Mouse (Mus musculus) ZHBTc4 (cell line): ENCODE results near the gene Tmem150c.

Experiments
- DNase-seq: peaks from one replicate; pipeline ENCODE4 v3.0.0-alpha.2; 2011; ENCODE audit warnings: low read depth, low spot score

The Tmem150c gene

DNA sequence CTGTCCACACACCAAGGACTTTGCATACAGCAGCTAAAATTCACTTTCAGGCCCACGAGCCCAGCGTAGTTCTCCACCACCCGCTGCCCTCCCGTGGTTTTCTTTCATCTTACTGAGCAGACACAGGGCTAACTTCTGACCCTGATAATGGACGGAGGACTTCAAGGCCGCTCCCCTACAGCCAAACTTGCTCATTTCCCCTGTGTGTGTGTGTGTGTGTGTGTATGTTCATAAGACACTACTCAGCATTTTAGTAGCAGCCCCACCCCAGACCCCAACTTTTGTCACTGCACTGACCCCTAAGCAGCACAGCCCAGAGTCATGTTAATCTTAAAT is at the start of gene Tmem150c:
Tmem150c (minus strand) TSS at position 171 of the 336 bp plus-strand sequence.
- DNase-seq = no peak

DNA sequence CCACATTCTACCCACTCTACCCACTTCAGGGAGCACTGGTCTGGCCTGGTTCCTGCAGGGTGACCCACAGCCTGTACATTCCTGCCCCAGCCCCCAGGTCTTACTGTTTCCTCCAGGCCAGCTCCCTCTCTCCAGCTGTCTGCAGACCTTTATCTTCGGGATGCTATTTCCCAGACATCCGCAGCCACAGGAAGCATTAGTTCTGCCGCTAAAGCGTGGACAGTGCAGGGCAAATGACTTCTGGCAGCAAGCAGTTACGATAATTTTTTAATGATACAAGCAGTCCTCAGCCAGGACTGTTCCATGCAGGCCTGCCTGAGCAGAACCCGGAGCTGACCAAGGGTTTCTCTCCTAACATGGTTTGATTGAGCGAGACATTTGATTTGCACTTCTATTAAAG is 49.5 kb upstream of the Tmem150c start:
- DNase-seq = no peak

DNA sequence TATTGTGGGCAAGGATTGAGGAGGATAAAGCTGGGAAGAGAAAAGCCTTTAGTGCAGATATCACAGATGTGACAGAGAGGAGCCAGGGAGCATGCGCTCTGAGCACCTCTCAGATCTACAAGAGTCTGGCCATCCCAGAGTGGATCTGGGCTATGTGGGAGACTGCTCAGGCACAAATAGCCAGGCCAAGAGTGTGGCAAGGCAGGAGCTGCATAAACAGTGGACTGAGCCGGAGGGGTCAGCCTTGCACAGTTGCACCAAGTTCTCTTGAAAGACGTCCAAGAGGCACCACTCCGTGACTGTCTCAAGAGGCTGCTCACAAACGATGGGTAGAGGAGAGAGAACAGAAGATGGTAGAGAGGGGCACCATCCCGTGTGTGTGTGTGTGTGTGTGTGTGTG is 47.1 kb upstream of the Tmem150c start:
- DNase-seq = no peak

DNA sequence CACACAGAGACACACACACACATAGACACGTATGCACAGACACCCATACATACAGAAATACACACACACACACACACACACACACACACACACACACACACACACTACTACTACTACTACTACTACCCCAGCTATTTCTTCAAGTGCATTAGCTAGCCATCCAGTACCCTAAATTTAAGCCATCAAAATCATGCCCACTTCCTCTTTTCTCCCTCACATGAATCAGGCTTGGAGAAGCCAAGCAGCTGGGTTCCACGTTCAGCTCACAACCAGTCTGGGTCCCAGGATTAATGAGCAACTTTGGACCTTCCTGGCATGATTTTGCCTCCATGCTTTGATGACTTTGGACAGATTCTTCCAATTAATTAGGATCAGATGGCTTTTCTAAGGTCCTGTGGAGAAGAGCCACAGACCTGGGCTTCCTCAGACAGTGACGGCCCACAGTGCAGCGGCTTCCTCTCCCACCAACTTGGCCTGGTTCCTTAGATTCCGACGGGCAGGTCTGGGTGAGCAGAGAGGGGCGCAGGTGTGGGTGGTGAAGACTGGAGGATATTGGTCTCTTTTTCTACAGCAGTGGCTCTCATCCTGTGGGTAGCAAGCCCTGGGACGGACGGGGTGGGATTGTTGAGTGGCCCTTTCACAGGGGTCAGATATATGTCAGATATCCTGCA is 46.0 kb upstream of the Tmem150c start:
- no peak for DNase-seq

DNA sequence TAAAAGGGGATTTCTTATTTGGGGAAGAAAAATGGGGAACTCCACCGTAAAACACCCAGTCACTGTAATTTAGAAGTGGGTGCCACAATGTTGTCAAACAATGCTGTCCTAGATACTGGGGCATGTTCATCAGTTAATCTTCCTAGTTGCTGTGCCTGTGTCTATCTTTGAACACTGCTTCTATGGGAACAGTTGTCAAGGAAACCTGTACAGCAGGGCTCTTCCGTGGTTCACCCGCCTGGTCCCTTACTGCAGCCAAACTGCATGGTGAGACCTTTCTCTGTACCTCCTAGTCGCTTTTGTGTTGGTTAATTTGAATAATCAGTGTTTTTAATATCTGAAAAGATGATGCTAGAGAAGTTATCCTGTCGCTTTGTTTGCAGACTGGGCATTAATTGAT is 41.2 kb upstream of the Tmem150c start:
- DNase-seq = peak; percentile 29

DNA sequence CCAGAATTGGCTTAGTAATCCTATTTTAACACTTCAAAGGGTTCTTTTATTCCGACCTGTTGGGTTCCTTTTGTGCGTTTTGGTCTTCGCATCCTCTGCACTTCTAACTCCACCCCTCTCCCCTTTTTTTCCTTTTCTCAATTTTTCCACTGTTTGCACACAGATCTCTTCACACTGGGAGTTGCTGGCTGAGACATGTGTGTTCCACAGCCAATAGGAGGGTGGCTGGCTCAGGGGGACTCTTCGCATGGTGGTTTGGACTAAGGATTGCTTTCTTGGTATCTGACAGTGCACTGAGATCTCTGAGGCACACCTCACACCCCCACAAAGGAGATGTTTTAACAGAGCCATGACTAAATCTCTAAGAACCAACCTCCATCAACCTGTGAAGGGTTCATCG is 40.7 kb upstream of the Tmem150c start:
- no peak for DNase-seq

DNA sequence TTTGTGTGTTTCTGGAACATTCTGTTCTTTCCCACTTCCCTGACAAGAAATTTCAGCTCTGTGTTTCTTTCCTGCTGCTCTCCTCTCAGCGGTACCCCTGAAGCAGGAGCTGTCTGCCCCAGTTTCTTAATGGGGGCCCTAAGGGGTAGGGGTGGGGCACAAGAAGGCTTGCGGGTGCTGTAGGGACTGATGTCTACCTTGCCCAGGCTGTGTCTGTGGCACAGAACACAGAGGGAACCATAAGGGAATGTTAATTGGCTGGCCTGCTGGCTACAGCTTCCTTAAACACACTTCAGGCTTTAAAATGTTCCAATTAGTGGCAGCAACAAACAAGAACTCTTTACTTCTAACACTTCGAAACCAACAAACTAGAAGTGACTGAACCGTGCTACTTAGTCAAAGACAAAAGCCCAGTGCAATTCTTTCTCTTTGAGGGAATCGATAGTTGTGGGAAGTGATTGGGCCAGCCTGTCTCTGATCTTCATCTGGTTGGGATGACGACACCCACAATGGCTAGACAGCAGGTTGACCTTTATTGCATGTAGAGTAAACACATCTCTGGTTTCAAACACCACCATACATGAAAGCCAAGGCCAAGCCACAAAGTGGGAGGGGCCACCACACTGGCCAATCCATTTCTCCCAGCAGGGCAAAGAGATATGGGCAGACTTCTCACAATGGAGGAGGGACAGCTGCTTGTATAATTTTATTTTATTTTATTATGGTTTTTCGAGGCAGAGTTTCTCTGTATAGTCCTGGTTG is 39.7 kb upstream of the Tmem150c start:
- no peak for DNase-seq

DNA sequence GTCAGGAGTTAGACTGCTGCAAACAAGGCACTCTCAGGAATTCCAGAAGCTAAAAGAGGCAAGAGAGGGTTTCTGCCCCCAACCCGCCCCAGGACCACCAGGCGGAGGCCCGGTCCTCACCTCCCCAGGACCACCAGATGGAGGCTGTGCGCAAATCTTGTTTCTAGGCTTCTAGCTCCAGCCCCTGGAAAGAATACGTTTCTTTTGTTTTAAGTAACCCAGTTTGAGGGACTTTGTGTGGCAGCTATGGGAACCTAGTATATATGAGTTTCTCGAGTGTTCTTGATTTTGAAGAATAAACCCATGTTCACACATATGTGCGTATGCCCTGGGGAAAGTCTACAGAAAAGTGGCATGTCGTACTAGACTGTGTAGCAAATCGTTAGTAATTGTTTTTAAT is 37.9 kb upstream of the Tmem150c start:
- DNase-seq = no peak

DNA sequence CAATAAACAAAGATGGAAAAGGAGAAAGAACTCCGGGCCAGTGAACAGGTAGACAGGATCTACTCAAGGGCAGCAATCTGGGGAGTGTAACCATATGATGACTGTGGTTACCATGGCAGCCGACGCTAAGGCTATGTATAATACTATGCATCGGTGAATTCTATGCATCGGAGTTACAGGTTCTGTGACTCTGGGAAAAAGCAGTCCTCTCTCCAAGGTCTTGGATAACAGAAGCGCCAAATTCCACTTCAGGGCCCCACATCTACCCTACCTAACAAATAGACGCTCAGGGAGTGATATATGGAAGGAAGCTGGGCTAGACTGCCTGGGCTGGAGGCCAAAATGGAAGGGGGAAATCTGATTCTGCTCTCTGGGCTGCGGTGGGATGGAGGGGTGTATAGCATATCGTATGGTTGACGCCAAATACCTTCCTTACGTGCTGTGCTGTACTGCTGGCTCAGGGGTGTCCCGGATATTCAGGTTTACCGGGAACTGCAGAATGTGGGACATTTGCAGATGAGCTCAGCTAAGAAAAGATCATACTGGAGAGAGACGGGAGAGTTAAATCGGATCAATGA is 37.3 kb upstream of the Tmem150c start:
- no peak for DNase-seq

DNA sequence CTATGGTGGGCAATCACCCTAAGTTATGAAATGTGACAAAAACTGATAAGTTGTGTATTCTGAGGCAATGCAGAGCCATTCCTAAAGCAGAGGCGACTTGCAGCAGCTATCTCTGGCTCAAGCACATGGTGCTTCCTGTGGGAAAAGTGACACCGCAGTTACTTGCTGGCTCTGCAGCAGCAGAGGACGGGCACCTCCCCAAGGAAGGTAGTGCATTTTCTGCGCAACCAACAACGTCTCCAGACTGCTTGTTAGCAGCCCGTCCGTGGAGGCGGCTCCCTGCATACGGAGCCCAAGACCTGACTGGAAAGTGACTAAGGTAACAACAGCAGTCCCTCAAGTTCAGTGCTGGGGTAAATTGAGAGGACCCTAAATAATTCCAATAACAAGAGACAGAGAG is 36.8 kb upstream of the Tmem150c start:
- DNase-seq = no peak

DNA sequence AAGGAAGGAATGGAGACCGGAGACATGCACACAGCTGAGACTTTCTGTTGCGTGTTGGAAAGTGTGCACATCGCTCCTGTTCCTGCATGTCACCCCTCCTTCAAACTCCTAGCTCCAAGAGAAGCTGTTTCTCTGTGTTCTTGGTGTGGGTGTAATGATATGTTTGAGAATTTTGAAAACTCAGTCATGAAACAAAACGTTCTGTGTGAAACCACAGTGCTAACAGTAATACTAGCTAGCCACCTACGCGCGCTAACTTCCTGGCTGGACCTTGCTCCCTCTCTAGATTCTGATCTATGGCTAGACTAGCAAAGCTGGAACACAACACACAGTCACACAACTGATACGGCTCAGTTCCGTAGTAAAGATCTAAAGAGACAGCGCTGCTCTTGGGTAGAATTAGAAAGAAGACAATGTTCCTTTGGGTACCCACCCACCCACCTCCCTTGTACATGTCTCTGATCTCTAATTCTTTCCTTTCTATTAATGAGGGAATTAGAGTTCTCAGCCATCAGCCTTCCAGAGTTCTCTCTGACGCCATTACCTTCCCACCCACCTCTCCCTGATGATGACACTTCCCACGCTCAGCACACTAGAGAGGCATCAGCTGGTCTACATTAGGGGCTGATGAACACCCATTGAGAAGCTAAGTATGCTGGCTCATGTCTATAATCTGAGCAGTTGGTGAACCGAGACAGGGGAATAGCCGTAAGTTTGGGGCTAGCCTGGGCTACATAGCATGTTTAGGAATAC is 32.0 kb upstream of the Tmem150c start:
- no peak for DNase-seq

DNA sequence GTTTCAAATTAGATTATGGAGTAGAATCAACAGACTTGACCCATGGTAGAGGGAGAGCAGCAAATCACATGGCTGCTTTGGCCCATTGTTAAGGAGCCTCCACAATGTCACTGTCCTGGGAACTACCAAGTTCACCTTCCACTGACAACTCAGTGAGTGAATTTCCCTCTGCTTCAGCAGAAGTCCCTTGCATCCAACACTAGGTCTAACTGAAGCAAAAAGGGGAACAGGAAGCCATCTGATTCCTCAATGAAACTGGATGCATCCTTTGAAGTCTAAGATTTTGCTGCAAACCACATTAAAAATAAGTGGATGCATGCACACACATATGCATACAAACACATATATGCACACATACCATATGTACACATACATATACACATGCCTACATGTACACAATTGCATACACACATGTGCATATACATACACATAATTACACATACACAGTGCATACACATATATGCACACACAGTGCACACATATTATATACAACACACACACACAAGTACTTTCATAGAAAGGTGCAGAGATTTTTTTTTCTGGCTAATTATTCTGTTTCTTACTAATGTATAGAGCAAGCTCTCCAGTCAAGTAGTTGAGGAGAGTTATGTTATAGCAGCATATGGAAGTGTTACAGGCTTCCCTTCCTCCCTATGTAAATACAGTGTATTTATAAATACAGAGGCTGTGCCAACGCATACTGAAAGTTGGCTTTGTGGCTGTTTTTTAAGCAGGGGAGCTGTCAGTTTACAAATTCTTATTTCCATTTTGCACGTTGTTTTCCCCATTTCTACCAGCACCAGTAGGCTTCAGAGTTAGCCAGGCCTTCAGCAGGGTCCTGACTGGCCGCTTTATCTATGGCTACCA is 27.7 kb upstream of the Tmem150c start:
- DNase-seq = no peak

DNA sequence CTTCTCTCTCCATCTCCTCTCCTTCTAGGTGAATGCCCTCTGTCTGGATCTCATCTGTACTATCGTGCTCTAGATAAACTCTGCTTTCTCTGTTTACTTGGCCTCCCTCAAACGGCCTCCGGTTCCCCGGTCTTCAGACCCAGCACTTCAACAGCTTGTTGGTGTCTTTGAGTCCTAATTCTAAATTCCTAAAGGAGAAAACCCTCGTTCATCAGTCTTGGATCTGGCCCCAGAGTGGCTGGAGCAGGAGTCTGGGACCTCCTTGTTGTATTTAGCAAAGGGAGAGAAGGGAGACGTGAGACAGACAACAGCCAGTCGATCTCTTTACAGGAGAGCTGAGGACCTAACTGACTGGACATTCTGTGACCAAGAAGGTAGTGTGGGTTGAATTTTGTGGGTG is 27.0 kb upstream of the Tmem150c start:
- DNase-seq = no peak

DNA sequence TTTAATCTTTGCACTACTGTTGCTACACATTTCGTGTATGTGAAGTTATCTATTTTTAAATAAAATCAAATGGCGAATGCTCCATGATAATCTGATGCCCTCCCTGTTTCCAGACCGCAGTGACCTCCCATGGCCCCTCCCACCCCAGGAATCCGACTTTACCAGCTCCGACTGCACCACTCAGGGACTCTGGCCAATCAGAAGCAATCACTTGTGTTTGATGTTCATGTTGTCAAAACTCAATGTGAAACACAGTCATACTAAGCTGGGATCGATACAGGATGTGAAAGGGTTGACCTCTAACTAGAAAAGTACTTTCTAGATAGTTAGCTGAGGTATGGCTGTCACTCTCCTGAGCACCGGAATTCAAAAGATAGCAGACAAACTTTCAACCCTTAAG is 26.3 kb upstream of the Tmem150c start:
- peak; percentile 23 for DNase-seq

DNA sequence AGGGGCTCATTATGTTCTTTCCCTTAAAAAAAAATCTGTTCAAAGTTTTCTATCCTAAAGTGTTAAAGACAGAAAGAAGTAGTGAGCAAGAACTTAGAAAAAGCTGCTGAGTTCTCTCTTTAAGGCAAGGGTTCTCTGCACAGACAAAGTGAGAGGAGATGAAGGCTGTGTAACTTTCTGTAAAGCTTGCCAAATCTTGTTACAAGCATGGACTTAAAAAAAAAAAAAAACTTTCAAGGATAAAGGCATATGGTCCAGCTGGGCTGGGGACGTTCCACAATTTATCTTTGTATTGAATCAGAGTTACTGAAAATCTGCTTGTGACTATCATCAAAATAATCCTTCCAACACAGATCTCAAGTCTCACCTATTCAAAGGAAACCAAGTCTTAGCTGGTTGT is 21.4 kb upstream of the Tmem150c start:
- DNase-seq = no peak

DNA sequence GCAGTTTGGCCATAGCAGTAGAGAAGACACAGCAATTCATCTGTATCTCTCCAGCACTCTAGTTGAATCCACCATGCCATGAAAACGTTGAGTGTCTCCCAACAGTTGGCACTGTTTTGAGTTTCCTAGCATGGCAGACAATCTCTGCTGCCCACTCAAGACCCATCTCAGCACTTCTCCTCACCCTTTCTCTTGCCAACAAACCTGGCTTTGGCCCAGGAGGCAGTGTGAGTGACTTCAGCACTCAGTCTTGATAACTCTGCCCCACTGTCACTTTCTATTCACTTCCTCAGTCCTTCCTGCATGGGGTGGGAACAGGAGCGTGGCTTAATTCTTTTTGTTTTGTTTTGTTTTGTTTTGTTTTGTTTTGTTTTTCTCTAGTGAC is 19.2 kb upstream of the Tmem150c start:
- no peak for DNase-seq

DNA sequence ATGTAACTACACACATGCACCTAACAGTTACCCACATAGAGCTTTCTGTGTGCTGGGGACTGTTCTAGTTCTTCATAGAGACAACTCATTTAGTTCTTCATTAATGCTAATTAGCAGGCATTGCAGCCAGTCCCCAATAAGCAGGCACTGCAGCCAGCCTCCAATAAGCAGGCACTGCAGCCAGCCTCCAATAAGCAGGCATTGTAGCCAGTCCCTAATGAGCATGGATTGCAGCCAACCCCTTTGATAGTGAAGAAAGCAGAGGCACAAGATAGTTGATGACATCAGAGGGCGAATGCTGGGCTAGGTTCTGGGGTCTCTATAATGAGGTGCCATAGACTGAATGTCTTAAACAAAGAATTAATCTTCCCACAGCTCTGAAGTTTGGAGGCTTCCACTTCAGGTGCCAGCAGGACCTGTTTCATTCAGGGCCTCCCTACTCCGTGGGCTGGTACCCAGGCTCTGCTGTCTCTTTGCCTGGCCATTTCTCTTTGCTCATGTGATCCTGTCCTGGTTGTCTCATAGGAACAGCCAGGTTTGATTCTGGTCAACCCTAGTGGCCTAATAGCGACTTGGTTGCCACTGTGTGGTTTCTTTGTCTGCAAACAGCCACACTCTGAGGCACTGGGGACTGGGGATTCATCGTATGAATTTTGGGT is 18.6 kb upstream of the Tmem150c start:
- DNase-seq = no peak

DNA sequence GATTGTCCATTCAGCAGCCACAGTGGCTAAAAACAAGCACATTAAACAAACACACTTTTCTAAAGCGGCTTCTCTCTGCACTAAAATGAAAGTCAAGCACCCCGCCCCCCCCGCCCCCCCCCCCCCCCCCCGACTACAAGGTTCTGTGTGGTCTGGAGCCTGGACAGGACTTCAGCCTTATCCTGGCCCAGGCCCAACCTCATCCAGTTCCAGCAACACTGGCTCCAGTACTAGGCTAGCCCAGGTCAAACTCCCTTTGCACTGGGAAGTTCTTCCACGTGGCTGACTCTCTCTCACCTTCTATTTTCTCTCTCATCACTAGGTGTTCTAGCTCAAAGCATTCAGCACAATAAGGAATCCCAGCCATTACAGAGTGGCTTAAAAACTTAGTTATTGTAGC is 17.9 kb upstream of the Tmem150c start:
- DNase-seq = no peak

DNA sequence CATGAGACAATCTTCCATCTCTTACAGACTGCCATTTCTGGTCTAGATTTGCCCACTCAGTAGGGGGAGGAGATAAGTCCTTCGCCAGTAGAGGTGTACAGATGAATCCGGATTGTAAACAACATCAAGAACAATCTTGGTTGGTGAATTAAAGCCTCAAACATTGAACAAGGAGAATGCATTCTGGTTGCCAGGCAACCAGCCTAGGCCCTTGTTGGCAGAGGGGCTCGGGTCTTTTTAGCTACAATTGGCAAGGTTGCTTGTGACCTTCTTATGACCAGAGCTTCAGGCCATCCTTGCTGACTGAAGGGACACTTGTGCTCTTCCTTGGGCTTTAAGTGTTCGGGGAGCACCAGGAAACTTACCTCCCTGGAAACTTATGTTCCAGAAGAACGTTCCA is 16.5 kb upstream of the Tmem150c start:
- no peak for DNase-seq

DNA sequence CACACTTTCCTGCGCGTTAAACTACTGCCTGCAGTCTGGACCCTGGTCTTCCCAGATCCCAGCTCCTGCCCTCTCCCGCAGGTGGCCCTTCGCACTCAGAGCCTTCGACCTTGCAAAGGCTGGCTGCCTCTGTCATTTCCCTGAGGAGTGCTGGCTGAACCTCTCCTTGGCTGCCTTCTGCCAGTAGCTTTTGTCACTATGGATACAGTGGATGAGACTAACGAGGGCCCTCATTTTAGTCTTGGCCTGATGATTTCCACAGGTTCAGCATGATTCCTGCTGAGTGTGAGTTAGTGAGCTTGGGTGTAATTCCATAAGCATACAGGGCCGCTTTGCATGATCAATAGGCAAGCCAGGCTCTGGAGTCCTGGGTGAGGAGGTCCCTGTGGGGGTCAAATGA is 16.0 kb upstream of the Tmem150c start:
- no peak for DNase-seq

DNA sequence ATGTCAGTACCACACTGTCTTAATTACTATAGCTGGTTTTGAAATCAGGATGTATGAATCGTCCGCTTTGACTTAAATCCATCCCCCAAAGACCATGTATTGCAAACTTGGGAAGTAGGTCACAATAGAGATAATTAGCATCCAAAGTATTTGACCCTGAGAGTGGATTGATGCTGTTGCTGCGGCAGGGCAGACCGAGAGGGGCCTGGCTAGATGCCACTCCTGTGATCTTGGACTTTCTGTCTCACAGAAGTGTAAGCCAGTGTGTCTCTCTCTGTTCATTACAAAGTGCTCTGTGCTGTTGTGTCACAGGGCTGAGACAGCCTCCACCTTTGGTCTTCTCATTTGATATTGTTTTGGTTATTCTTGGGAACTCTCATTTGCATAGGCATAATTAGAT is 12.5 kb upstream of the Tmem150c start:
- DNase-seq = no peak
